Mouse (Mus musculus) CD8-positive naive resting alpha-beta T cell, adult 2 months (primary cell): Measurements from ENCODE around the gene Heatr1.

Source experiments
- DNase-seq, 2 experiments: peaks; one replicate each; pipeline ENCODE4 v3.0.0; 2022; ENCODE audit warnings: low read depth in 2 of 2, low spot score in 2 of 2

Heatr1 gene

DNA sequence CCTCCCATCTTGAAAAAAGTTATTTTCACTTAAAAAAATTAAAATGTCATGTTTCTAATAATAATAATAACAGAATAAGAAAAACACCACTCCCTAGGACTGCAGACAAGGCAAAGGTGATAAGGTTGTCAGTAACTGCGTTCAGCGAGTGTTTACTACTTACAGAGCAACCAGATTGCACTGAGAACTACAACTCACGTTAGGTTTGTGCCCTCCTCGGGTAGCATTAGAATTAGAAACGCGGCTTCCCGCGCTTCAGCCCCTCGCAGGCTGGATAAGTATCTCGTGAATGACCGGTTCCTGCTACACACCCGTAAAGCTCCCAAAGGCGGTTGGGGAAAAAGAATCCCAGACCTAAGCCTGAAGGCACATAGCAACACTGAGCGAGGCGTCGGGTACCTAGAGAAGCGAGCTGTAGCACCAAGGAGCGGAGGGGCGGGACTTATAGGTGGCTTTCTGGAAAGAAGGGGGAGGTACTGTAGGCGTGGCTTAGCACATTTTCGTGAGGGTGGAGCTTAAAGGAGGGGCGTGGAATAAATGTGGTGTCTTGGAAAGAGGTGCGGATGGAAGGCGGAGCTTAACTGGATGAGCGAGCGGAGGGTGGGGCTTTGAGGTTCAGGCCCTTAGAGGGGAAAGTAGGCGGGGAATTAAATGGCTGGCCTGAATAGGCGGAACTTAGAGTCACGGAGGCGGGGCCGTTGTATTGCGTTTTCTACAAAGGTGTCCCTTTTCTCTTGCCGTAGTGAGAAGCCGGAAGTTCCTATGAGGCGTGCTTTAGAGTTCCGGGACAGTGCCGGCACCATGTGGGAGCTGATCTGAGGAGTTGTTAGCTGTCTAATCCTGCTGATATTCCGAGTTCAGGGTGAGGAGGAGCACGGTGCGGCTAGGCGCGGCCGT, at the start of gene Heatr1:
Heatr1 (plus strand) TSS at position 419 of the 897 bp plus-strand sequence.
- peak; percentile 94 to 96 for DNase-seq

DNA sequence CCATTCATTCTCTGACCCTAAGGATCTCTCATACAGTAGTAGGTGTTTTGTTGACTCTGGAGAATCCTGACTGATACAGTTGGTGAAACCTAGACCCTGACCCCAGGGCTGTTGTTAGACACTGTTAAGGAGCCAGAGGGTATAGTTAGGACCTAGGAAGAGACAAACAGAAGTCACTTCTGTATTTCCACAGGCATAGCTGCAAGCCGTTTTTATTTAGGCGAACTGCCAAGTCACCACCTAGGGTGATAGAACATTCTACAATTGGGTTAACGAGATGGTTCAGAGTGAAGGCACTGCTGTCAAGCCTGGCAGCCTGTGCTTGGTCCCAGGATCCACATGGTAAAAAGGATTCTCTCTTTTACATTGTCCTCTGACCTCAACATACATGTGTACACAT, 48.0 kb upstream of the Heatr1 start:
- no peak for DNase-seq

DNA sequence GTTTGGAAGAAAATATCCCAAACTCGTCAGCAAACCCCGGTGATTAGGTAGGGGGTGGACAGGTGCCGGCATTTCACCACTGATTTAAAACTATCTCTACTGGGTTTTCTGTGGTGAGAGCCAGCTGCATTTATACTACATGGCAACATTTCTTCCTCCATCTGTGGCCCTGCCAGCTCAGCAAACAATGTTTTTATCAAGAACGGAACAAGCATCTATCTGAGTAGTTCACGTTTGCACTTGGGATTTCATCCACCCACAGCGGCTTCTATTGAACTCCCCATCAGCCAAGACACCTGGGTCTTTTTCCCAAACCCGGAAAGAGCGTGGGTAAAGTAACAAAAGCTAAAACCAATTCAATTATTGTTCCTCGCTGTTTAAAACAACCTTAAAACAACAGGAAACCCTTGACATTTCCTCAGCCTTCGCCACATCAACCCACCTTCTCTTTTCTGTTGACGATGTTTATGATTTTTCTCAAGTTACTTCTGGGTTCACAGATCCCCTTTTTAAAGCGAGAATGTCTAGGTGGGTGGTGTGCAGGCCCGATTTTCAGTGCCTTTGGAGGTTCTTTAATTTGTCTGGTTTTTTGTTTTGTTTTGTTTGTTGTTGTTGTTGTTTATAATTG, 45.5 kb upstream of the Heatr1 start:
- peak in 1 of 2 experiments; percentile 28 for DNase-seq

DNA sequence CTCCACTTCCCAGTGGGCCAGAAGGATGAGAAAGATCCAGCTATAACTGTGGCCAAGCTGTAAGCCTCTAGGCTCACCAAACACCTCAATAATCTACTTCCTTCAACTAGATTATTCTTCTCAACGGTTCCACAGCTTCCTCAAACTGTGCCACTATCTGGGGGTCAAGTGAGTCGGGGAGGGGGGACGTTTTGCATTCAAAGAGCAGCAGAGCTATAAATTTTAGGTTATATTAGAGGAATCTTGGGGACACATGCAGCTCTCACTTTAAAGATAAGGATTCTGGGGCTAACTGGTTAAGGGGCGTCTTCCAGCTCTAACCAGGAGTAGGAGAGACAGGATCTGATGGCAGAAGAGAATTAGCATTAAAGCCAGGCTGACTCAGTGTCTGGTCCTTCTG, 38.6 kb upstream of the Heatr1 start:
- DNase-seq = no peak

DNA sequence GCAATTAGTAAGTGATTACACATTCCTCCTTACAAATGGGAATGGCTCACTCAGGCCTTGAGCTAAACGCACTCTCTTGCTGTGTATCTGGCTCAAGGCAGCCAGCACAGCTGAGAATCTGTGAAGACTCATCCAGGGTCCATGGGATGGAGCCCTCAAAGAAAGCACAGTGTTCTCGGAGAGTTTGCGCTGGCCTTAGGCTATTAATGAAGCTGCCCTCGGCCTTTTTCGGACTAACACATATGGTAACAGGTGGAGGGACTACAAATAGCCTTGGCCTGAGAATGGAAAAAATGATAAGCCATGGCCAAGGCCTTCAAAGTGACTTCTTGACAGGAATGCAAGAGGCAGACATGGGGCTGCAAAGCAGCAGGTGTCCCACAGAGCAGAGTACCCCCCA, 37.3 kb upstream of the Heatr1 start:
- no peak for DNase-seq

DNA sequence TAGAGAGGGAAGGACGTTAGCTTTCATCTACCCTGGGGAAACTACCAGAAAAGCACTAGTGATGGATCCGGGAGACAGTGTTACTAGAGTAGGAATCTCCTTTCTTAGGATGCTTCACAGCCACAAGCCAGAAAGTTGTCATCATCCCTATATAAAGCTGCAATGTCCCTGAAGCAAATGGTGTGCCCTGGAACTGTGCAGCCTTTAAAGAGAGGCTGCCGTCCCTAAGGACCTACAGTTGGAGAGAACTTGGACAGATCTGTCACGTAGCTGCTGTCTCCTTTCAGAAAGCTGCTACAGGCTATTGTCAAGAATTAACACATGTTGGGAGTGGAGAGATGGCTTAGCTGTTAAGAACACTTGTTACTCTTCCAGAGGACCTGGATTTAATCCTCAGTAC, 33.3 kb upstream of the Heatr1 start:
- DNase-seq = no peak

DNA sequence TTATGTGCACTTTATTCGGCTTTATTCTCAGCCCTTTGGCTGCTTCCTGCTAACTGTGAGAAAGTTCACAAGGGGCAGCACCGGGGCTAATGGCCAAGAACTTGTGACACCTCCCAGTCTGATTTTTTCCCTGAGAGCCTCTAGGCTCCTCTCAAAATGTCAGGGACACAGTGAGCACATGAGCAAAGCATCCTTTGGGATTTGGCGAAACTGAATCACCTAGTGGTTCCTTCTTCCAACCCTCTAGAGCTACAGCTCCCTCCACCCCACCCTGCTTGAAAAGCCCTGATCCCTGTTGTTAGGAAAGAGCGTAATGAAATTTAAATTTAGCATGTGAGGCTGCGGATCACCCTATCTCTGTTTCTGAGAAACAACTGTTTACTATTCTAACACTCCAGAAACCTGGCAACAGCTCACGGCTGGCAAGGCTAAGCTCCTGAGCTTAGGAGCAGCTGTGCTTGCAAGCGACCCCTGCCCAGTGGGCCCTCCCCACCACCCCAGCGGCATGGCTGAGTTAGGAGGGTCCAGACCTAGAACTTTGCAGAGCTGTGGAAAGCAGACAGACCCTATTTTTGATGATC, 25.7 kb upstream of the Heatr1 start:
- DNase-seq = no peak

DNA sequence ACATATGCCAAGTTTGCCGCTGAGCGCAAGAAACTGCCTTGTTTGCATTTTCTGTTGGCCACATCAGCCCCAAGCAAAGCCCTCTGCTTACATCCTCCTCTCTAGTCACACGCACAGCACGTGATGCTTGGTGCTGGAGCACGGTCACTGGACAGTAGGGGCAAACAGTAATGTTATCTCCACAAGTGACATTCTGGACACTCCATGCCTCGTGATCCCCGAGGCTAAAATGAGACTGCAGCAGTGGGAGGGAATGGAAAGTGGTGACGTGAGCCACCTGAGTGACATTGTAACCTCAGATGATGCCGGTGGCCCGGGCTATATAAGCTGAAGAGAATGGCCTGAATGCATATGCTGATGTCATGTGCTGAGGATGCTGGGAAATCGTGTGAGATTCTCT, 24.9 kb upstream of the Heatr1 start:
- no peak for DNase-seq

DNA sequence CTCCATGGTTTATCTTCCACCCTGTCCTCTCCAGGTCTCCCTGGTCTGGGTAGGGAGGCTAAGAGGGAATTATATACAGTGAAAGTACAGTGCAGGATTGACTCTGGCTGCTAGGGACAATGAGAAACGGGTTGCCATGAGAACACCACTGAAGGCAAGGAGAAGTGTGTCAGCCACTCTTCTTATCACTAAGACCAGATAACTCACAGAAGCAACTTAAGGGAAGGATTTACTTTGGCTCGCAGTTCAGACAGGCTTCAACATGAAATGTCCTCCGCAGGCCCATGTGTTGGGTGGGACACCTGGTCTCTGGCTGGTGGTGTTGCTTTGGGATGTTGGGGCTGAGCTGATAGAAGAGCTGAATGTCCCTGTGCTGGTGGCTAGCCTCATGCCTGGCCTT, 22.1 kb upstream of the Heatr1 start:
- no peak for DNase-seq

DNA sequence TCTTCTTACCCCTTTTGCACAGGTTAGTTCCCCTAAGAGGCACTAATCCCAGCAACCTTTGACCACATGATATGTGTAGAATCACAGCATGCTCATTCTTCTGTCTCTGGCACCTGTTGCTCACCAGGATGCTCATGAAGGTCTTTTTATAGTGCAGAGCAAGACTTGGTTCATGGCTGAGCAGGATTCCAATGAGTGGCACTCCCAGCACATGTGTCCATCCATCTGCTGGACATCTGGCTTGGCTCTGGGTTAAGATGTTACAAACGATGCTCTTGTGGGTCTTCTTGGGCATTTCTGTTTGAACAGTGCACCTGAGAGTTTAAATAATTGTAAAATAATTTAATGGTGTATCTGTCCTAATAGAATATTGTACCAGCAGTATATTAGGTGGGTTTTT, 18.0 kb upstream of the Heatr1 start:
- DNase-seq = no peak

DNA sequence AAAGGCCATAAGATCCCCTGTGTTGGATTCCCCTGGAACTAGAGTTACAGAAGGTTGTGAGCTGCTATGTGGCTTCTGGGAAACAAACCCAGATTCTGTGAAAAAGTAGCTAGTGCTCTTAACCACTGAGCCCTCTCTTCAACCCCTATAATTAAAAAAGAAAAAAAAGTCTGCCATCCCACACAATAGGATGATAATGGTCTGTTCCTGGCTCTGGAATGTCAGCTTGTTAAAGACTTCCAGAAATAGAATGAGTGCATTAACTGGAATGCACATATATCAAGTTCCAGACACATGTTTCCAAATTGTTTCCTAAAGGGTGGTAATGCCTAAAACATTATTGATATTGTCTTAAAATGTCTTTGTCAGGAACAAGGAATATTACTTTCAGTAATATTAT, 10.0 kb upstream of the Heatr1 start:
- DNase-seq = no peak

DNA sequence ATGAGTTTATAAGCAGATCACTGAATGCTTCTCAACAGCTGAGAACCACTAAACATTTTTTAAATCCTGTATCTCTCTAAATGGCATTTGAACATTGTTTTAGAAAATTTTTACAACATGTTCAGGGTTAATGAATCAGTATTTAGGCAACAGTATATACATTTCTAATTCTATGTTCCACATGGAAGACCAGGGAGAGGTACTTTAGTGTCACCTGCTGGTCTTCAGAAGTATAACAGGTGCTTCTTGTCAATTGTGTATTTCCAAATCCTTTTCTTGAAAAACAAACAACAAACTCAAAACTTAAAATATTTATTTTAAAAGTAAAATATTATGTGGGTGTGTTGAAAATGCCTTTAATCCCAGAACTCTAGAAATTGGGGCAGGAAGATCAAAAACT, 8.5 kb upstream of the Heatr1 start:
- peak in 1 of 2 experiments; percentile 37 for DNase-seq

DNA sequence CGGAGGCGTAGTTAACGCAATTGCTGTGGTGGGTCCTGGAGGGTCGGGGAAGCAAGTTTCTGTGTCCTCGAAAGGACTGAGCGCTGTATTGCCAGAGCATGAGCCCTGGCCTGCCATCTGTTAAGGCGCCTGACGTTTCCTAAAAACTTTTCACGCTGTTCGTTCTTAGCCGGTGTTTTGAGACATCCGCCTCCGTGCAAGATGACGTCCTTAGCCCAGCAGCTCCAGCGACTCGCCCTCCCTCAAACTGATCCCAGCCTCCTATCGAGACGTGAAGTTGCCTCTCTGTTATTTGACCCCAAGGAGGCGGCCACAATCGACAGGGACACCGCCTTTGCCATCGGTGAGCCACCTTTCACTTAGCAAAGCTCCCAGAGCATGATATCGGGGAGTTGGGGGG, 744 bp downstream of the Heatr1 start:
- no peak for DNase-seq

DNA sequence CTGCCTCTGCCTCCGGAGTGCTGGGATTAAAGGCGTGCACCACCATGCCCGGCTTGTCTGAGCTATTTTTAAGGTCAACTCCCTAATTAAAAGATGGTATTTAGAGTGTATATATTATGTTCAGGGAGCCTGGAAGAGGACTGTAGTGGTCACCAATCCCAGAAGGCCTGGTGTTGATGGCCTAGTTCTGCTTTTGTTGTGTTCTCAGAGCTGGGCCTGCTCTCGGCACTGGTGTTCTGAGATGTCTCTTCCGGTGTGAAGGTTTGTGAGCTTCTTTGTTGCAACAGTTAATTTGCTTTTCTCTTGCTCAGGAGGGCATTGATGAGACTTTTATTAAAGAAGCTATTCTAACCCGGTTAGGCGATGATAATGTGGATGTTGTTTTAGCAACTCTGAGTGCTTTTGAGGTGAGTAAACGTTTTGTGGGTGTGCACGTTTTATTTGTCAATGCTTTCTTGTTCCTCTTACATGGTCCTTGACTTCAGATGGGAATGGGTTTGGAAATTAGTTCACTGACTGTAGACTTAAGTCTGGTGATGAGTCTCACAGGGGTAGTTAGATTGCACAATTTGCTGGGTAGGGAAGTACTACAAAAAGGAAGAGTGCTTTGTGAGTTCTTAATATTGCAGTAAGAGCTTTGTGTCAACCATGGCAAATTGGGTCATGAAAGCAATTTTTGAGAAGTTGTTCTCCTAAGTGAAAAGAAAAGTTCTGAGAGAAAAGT, 13.7 kb downstream of the Heatr1 start:
- no peak for DNase-seq

DNA sequence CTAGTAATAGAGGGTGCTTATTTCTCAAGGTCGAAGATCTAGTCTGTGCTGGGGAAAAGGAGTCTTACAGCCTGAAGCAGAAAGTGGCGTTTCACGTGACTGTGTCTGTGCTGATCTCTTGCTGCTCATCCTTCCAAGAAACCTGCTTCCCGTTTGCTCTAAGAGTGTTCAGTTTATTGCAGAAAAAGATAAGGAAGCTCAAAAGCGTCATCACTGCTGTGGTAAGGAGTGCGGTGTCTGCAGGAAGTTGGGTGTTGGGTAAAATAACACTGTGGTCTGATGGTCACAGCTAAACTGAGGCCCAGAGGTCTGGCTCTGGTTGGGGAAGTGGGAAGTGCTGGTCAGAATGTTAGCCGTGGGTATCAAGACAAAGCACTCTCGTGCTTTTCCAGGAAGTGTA, 17.2 kb downstream of the Heatr1 start:
- no peak for DNase-seq

DNA sequence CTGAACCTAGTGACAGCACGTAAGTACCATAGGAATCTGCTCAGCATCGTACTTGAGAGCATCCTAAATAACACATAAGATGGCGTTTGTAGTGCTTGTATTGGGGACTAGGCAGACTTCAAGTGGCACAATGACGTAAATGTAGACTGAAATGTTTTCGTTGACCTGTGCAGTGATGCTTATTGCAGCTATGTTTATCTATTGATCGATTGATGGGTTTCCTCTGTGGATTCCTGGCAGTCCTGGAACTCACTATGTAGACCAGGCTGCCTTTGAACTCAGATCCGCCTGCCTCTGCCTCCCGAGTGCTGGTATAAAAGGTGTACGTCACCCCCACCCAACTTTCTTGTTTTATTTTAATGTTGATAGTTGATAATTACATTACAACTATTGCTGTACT, 25.8 kb downstream of the Heatr1 start:
- no peak for DNase-seq

DNA sequence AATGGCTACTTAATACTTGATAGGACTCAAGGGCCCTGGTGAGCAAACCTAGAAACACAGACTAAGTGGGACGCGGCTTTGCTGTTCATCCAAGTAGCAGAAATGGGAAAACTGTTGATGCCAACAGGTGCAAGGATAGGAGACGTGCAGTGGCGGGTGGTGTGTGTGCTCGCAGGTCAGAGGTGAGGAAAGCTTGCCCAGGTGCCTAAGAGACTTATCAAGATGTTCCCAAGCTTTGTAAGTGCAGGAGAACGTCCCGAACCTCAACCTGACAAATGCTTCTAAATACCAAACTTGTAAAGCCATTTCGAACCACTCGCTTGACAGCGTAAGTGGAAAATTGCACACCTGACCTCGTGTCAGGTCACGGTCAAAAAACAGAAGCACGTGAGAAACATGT, 33.7 kb downstream of the Heatr1 start:
- DNase-seq = no peak

DNA sequence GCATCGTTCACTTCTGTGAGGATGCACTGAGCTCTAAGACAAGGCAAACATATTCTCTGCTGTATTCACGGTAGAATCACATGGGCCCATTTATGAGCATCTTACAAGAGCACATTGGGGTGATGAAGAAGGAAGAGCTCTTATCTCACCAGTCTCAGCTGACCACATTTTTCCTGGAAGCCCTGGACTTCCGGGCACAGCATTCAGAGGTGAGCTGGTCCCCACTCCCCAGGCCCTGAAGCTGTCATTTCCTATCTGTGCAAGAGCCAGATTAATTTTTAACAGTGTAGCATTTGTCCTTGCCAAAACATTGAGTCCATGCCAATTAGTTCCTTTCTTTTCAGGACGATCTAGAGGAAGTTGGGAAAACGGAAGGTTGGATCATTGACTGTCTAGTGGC, 39.0 kb downstream of the Heatr1 start:
- DNase-seq = no peak

DNA sequence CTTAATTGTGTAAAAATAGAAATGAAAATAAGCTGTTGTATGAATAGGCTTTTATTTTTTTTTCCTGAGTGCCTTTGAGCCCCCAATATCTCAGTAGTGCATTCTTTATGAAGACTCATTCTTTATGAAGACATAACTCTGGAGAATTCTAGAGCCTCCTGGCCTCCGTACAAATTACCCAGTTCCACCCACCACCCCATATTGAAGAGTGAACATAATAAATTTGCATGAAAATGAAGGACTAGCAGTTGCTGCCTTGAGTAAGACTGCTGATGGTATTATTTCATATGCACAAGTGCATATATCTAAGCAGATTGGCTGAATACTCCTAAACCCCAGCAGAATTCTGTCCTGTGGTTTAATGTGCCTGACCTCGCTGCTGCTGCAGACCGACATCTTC, 44.8 kb downstream of the Heatr1 start:
- DNase-seq = no peak

DNA sequence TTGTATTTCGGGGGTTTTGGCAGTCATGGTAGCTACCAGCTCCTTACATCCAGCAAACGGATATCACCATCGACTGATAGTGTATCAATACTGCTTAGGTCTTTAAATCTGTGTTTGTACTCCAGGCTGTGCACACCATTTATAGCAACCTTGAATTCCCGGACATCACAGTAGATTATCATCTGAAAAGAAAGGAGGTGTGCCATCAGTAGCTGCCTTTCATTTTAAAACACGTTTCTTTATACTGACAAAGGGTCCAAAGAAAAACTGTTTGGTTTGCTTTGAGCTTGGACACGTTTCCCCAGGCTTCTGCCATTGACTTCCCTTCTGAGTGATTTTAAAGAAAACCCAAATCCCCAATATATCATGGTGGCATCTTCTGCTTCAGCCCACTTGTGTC, 46.0 kb downstream of the Heatr1 start:
- DNase-seq = no peak

DNA sequence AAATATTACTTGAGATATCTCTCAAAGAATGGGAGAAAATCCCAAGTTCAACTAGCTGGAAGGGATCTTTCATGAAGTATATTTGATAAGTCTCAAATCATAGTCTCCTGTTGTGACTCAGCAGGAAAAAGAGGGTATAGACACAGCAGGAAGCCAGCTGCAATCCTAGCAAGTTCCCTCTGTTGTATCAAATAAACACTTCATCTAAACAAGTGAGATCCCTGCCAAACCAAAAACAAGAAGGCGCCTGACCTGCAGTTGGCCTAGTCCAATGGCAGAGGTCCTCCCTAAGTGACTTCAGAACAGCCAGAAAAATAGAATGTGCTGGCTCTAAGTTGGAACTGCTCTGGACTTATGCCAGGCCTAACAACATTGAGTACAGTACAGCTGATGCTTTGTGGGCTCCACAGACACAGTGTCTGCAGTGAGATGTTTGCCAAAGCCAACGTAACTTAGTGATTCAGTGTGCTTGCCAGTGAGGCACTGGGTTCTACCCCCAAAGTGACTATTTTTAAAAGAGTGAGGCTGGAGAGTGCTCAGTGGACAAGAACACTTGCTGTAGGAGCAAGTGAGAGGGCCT, 47.3 kb downstream of the Heatr1 start:
- DNase-seq = no peak
